Mouse (Mus musculus): ENCODE data around the gene Epb41l3.

The Epb41l3 gene

DNA sequence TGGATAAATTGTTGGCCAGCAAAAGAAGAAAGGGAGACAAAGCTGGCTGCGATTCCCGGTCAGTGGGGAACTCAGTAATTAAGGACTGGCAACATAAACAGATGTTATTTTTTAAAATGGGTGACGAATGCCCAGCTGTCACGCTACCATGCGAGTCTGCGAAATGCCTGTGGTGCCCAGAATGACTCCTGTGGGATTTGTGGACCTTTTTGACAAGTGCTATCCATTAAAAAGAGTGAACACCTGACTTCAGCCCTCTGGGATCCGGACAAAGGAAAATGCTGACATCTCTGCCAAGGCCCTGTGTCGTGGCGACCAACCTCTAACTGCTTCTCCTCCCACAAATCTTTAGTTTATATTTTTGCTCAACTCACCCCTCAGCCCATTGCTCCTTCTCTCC lies 232.2 kb downstream of the Epb41l3 start:
- TF ChIP-seq GATA4 (IDR thresholded peaks at IDR 0.05; ENCODE audit: insufficient replicate concordance, low read length) = no peak

DNA sequence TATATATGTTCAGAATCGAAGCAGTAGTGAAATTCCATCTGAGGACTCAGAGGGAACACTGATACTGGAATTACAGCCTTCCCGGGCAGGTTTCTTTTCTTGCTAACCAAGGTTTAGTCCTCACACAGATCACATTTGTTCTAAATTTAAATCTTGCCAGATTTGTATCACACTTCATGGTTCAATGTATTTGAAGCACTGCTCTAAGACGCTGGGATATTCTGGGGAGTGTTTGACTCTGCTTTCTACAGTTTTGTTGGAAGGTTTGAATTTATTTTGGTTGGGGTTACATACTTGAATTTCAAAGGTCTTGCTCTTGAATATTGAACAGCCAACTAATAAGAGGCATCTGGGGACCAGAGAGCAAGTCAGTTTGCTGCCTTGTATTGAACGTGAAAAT lies 234.4 kb downstream of the Epb41l3 start:
- no peak for TF ChIP-seq GATA4 (IDR thresholded peaks at IDR 0.05; ENCODE audit: insufficient replicate concordance, low read length)

DNA sequence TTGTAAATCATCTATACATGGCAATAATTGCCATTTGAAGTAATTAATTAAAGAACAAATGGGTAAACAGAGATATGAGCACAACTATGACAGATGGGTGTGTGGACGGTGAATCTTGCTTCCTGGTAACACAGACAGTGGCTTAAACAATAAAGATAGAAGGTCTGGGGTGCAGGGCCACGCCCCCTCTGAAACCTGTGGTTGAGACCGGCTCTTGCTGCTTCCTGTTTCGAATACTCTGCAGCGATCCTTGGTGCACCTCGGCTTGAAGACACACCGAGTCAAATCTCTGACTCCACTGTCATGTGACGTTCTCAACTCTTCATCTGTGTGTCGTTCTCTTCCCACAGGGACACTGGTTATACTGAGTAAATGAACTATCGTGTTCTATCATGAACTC lies 245.0 kb downstream of the Epb41l3 start:
- TF ChIP-seq GATA4 (IDR thresholded peaks at IDR 0.05; ENCODE audit: insufficient replicate concordance, low read length) = no peak

DNA sequence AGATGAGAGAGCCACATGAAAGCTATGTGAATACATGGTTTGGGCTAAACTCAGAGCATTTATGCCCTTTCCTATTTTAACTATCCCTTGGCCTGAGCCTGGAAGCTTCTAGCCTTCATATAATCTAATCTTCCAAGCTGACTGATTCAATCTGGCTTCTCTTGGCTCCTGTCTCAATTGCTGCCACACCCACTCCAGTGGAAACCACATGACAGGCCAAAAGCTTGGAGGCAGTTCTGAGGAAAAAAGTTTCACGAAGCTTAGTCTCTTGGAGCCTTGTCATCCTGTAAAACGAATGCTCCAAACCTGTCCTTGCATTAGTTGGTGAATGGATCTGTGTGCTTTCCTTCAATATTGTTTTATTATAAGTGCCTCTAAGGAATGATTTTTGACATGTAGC lies 247.2 kb downstream of the Epb41l3 start:
- no peak for TF ChIP-seq GATA4 (IDR thresholded peaks at IDR 0.05; ENCODE audit: insufficient replicate concordance, low read length)

Measured in liver, adult (tissue).